Mouse (Mus musculus): ENCODE measurements around the gene Exosc5. TPM values are rescaled to one million over a fixed set of nuclear protein-coding genes. Genes with fewer than 3 reads are reported as not detected.

Gene Exosc5
- polyA plus RNA-seq, 1 experiment from 2014 or later = 93.5 TPM

- H3K36me3 ChIP-seq (replicated peaks) = peaks cover 23% of the 10 kb centered on the region
- peaks cover 42% of the 10 kb centered on the region for H3K27me3 ChIP-seq (replicated peaks; ENCODE audit: low read depth, poor library complexity, severe bottlenecking)
- peaks cover 8% of the 10 kb centered on the region for H3K4me1 ChIP-seq
- H3K9me3 ChIP-seq = peaks cover 2% of the 10 kb centered on the region; the same call in 1 of the 2 replicates
- no peak overlapping the region for H3K27ac ChIP-seq (replicated peaks)
- no peak for DNase-seq (ENCODE audit: low spot score)
- WGBS = 54% methylated on average over 4 of the region's 4 CpGs
- no peak overlapping the region for H3K4me3 ChIP-seq
These were observed 13.5 kb downstream of the Exosc5 start for GRCm38 (mm10) chr7:25672442-25672841.

GRCm38 (mm10) chr7:25674297-25674696 lies 15.3 kb downstream of the Exosc5 start:
- Histone ChIP-seq H3K9me3 (peaks cover 2% of the 10 kb centered on the region; the same call in 1 of the 2 replicates), H3K27me3 (replicated peaks; ENCODE audit: low read depth, poor library complexity, severe bottlenecking) (peaks cover 56% of the 10 kb centered on the region), H3K4me1 (peaks cover 8% of the 10 kb centered on the region), H3K36me3 (replicated peaks) (peaks cover 4% of the 10 kb centered on the region), H3K4me3 (peak overlapping the region; percentile 52; the same call in 1 of the 2 replicates), H3K27ac (replicated peaks) (no peak overlapping the region)
- no peak for DNase-seq (ENCODE audit: low spot score)
- 31% methylated on average over 9 of the region's 9 CpGs for WGBS

GRCm38 (mm10) chr7:25674719-25675300 lies 15.8 kb downstream of the Exosc5 start, which contains the start of gene Tmem91:
TSS of gene Tmem91 (minus strand) at chr7:25675166.
- Histone ChIP-seq H3K27ac (replicated peaks) (no peak within 1 kb of the TSS), H3K4me3 (peak within 1 kb of the TSS; percentile 52), H3K27me3 (replicated peaks; ENCODE audit: low read depth, poor library complexity, severe bottlenecking) (peaks cover 61% of the 10 kb centered on the region), H3K9me3 (peaks cover 2% of the 10 kb centered on the region; the same call in 1 of the 2 replicates), H3K4me1 (peaks cover 8% of the 10 kb centered on the region), H3K36me3 (replicated peaks) (no peaks in the 10 kb centered on the region)
- DNase-seq (ENCODE audit: low spot score) = peak; percentile 21
- WGBS = 3% methylated on average over 29 of the region's 29 CpGs

- peaks cover 14% of the 10 kb centered on the region for H3K4me1 ChIP-seq
- no peaks in the 10 kb centered on the region for H3K36me3 ChIP-seq (replicated peaks)
- no peak for DNase-seq (ENCODE audit: low spot score)
- 43% methylated on average over 6 of the region's 6 CpGs for WGBS
- H3K27me3 ChIP-seq (replicated peaks; ENCODE audit: low read depth, poor library complexity, severe bottlenecking) = peaks cover 61% of the 10 kb centered on the region
- H3K9me3 ChIP-seq = peaks cover 2% of the 10 kb centered on the region; the same call in 1 of the 2 replicates
- H3K4me3 ChIP-seq = peak overlapping the region; percentile 52
- no peak overlapping the region for H3K27ac ChIP-seq (replicated peaks)
These were observed 16.4 kb downstream of the Exosc5 start for GRCm38 (mm10) chr7:25675405-25675804.

GRCm38 (mm10) chr7:25676085-25676781 lies 17.3 kb downstream of the Exosc5 start:
- peaks cover 2% of the 10 kb centered on the region; the same call in 1 of the 2 replicates for H3K9me3 ChIP-seq
- DNase-seq (ENCODE audit: low spot score) = no peak
- H3K27me3 ChIP-seq (replicated peaks; ENCODE audit: low read depth, poor library complexity, severe bottlenecking) = peaks cover 61% of the 10 kb centered on the region
- 82% methylated on average over 15 of the region's 15 CpGs for WGBS
- H3K27ac ChIP-seq (replicated peaks) = no peak overlapping the region
- no peaks in the 10 kb centered on the region for H3K36me3 ChIP-seq (replicated peaks)
- peaks cover 18% of the 10 kb centered on the region for H3K4me1 ChIP-seq
- no peak overlapping the region for H3K4me3 ChIP-seq

- Histone ChIP-seq H3K4me3 (no peak overlapping the region), H3K9me3 (peaks cover 2% of the 10 kb centered on the region; the same call in 1 of the 2 replicates), H3K36me3 (replicated peaks) (no peaks in the 10 kb centered on the region), H3K4me1 (peaks cover 25% of the 10 kb centered on the region), H3K27me3 (replicated peaks; ENCODE audit: low read depth, poor library complexity, severe bottlenecking) (peaks cover 61% of the 10 kb centered on the region), H3K27ac (replicated peaks) (no peak overlapping the region)
- no peak for DNase-seq (ENCODE audit: low spot score)
- 89% methylated on average over 7 of the region's 7 CpGs for WGBS
These were observed 18.0 kb downstream of the Exosc5 start for GRCm38 (mm10) chr7:25677013-25677412.

GRCm38 (mm10) chr7:25679971-25680370 lies 21.0 kb downstream of the Exosc5 start:
- Histone ChIP-seq H3K9me3 (no peaks in the 10 kb centered on the region), H3K27me3 (replicated peaks; ENCODE audit: low read depth, poor library complexity, severe bottlenecking) (peaks cover 48% of the 10 kb centered on the region), H3K27ac (replicated peaks) (no peak overlapping the region), H3K4me1 (peaks cover 20% of the 10 kb centered on the region), H3K4me3 (peak overlapping the region; percentile 77), H3K36me3 (replicated peaks) (peaks cover 8% of the 10 kb centered on the region; the same call in 1 of the 2 replicates)
- WGBS = 9% methylated on average over 6 of the region's 6 CpGs
- no peak for DNase-seq (ENCODE audit: low spot score)

GRCm38 (mm10) chr7:25680514-25681258 lies 21.7 kb downstream of the Exosc5 start, which contains the start of gene B9d2:
TSS of gene B9d2 (plus strand) at chr7:25680780.
- Histone ChIP-seq H3K4me1 (peaks cover 23% of the 10 kb centered on the region), H3K27me3 (replicated peaks; ENCODE audit: low read depth, poor library complexity, severe bottlenecking) (peaks cover 48% of the 10 kb centered on the region), H3K36me3 (replicated peaks) (peaks cover 8% of the 10 kb centered on the region; the same call in 1 of the 2 replicates), H3K27ac (replicated peaks) (peak within 1 kb of the TSS; percentile 94), H3K9me3 (no peaks in the 10 kb centered on the region), H3K4me3 (peak within 1 kb of the TSS; percentile 77)
- DNase-seq (ENCODE audit: low spot score) = peak; percentile 95
- under 1% methylated on average over 46 of the region's 46 CpGs for WGBS

- Histone ChIP-seq H3K4me3 (peak overlapping the region; percentile 77), H3K9me3 (no peaks in the 10 kb centered on the region), H3K27me3 (replicated peaks; ENCODE audit: low read depth, poor library complexity, severe bottlenecking) (peaks cover 48% of the 10 kb centered on the region), H3K4me1 (peaks cover 32% of the 10 kb centered on the region), H3K36me3 (replicated peaks) (peaks cover 10% of the 10 kb centered on the region; the same call in 1 of the 2 replicates), H3K27ac (replicated peaks) (peak overlapping the region; percentile 94; the same call in 1 of the 2 replicates)
- DNase-seq (ENCODE audit: low spot score) = no peak
- WGBS = 63% methylated on average over 15 of the region's 15 CpGs
These were observed 22.6 kb downstream of the Exosc5 start for GRCm38 (mm10) chr7:25681341-25682231.

- no peak for DNase-seq (ENCODE audit: low spot score)
- Histone ChIP-seq H3K4me1 (peaks cover 52% of the 10 kb centered on the region), H3K4me3 (no peak overlapping the region), H3K36me3 (replicated peaks) (peaks cover 10% of the 10 kb centered on the region; the same call in 1 of the 2 replicates), H3K27me3 (replicated peaks; ENCODE audit: low read depth, poor library complexity, severe bottlenecking) (peaks cover 57% of the 10 kb centered on the region), H3K9me3 (no peaks in the 10 kb centered on the region), H3K27ac (replicated peaks) (no peak overlapping the region)
- WGBS = 62% methylated on average over 7 of the region's 7 CpGs
These were observed 24.7 kb downstream of the Exosc5 start for GRCm38 (mm10) chr7:25683474-25684180.

- H3K36me3 ChIP-seq (replicated peaks) = peaks cover 10% of the 10 kb centered on the region; the same call in 1 of the 2 replicates
- 85% methylated on average over 6 of the region's 6 CpGs for WGBS
- H3K4me3 ChIP-seq = no peak overlapping the region
- H3K9me3 ChIP-seq = no peaks in the 10 kb centered on the region
- peaks cover 62% of the 10 kb centered on the region for H3K4me1 ChIP-seq
- DNase-seq (ENCODE audit: low spot score) = no peak
- no peak overlapping the region for H3K27ac ChIP-seq (replicated peaks)
- peaks cover 57% of the 10 kb centered on the region for H3K27me3 ChIP-seq (replicated peaks; ENCODE audit: low read depth, poor library complexity, severe bottlenecking)
These were observed 25.7 kb downstream of the Exosc5 start for GRCm38 (mm10) chr7:25684659-25685058.
